Mouse (Mus musculus): ENCODE data around the gene Pmepa1. TPM values are rescaled to one million over a fixed set of nuclear protein-coding genes. Genes with fewer than 3 reads are reported as not detected.

The Pmepa1 gene
- total and polyA plus RNA-seq, 3 experiments: 0.05 TPM; not detected in 2

DNA sequence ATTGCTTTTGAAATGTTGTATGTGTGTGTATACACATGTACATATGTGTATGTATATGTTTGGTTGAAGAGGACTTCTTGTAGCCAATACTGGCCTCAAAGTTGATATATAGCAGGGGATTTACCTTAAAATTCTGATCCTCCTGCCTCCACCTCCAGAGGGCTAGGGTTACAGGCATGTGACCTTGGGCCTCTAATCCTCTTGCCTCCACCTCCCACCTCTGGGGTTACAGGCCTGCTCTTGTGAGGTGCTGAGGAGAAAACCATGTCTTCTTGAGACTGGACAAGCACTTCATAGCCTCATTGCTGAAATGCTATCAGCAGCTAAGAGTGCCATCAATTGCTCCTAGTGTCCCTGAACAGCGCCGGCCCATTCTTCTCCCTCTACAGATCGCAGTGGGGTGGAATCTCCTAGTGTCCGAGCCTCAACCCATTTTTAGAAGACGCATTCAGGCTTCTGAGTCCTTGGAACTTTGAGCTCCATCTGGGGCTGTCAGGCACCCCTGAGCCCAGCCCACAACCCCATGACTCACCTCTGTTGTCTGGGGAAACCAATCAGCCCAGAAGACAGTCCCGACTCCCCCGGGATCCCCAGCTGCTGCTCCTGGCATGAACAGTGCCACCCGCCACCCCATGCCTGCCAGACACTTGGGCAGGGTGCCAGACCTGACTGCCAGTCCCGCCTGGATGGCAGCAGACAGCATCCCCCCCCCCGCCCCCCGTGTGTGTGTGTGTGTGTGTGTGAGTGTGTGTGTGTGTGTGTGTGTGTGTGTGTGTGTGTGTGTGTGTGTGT is 30.6 kb upstream of the Pmepa1 start:
- Histone ChIP-seq H3K4me3 (ENCODE audit: low read depth, low read length) (no peak overlapping the region), H3K27me3 (ENCODE audit: insufficient read depth, low read length) (no peaks in the 10 kb centered on the region), H3K36me3 (replicated peaks) (no peaks in the 10 kb centered on the region), H3K9me3 (replicated peaks) (peaks cover 87% of the 10 kb centered on the region), H3K4me1 (ENCODE audit: insufficient read depth, low read depth, low read length) (no peaks in the 10 kb centered on the region)
- DNase-seq (ENCODE audit: low spot score) (no peak), ATAC-seq (ENCODE audit: extremely low read depth, insufficient number of reproducible peaks, low FRiP score, poor library complexity, severe bottlenecking) (no peak)
- TF ChIP-seq CTCF (IDR thresholded peaks at IDR 0.05; ENCODE audit: low read depth, low read length): no peak

DNA sequence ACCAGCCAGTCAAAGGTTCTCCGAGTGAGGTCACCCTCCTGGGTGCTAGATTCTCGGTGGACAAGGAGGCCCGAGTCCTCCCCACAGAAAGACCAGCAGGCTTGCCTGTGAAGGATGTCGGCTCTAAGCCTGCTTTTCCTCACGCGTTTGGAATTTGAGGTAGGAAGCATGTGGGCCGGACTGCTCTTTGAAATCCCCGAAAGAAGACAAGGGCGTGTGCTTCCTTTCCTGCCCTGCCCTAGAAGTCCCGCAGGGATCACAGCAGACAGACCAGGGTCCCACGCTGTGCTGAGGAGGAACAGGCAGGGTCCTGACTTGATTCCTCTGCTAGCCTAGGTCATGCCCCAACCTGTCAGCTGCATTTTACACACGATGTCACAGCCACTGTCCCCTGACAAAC is 28.7 kb upstream of the Pmepa1 start:
- Histone ChIP-seq H3K27me3 (ENCODE audit: insufficient read depth, low read length) (no peaks in the 10 kb centered on the region), H3K36me3 (replicated peaks) (no peaks in the 10 kb centered on the region), H3K9me3 (replicated peaks) (peaks cover 87% of the 10 kb centered on the region), H3K4me1 (ENCODE audit: insufficient read depth, low read depth, low read length) (no peaks in the 10 kb centered on the region), H3K4me3 (ENCODE audit: low read depth, low read length) (no peak overlapping the region)
- no peak for DNase-seq (ENCODE audit: low spot score)
- TF ChIP-seq POLR2AphosphoS5 (IDR thresholded peaks at IDR 0.05; ENCODE audit: insufficient replicate concordance, low read depth, low read length) (no peak), GATA1 (IDR thresholded peaks at IDR 0.05; ENCODE audit: borderline replicate concordance, low read length) (no peak), CTCF (IDR thresholded peaks at IDR 0.05; ENCODE audit: low read depth, low read length) (no peak), GATA2 (IDR thresholded peaks at IDR 0.05; ENCODE audit: borderline replicate concordance, low read depth, low read length) (no peak), TAL1 (conservative IDR thresholded peaks at IDR 0.05; ENCODE audit: low read depth, low read length) (no peak)
- no peak for ATAC-seq (ENCODE audit: extremely low read depth, insufficient number of reproducible peaks, low FRiP score, poor library complexity, severe bottlenecking)

DNA sequence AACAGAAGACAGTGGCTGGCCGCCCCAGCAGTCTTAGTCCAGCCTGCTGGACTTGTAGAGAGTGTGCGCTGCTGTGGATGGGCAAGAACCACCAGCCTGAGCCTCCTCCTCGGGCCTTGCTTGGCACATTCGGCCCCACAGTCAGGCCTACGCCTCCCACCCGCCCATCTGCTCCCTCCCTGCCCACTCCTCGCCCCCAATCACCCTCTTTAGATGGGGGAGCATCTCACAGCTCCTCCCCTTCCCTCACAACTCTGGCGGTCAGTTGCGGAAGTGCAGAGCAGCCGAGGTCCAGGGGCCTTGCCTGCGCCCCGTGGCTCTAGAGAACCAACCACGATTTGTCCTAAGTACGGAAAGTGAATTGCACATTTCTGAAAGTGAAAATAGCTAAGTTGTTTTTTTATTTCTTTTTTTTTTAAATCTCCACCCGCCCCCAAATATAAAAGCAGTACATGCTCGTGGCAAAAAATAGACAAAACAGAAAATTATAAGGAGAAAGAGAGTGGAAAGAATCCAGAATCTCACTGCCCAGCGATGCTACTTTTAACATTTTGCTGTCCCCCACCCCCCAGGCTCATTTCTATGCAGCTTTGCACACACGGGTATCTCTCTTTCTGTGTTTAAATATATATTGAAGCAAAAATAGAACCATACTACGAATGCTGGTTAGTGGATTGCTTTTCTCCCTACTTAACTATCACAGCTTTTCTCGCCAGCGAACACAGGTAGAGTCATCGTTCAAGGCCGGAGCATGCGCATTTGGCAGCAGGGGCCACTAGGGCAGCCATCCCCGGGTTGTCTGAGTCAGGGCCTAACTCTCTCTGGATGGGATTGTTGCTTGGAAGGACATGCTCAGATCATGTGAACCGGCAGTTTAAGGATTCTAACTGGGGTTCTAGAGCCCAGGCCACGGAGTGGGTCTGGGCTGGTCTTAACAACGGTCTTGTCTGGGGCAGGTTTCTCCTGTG is 24.6 kb upstream of the Pmepa1 start:
- no peaks in the 10 kb centered on the region for H3K27me3 ChIP-seq (ENCODE audit: insufficient read depth, low read length)
- TF ChIP-seq GATA1 (IDR thresholded peaks at IDR 0.05; ENCODE audit: borderline replicate concordance, low read length): no peak
- TF ChIP-seq GATA2 (IDR thresholded peaks at IDR 0.05; ENCODE audit: borderline replicate concordance, low read depth, low read length): no peak
- TF ChIP-seq TAL1 (conservative IDR thresholded peaks at IDR 0.05; ENCODE audit: low read depth, low read length): no peak
- no peak for TF ChIP-seq CTCF (IDR thresholded peaks at IDR 0.05; ENCODE audit: low read depth, low read length)
- TF ChIP-seq POLR2AphosphoS5 (IDR thresholded peaks at IDR 0.05; ENCODE audit: insufficient replicate concordance, low read depth, low read length): no peak
- no peak overlapping the region; the same call in 1 of the 2 replicates for H3K4me3 ChIP-seq (ENCODE audit: low read depth, low read length)
- H3K36me3 ChIP-seq (replicated peaks): no peaks in the 10 kb centered on the region
- ATAC-seq (ENCODE audit: extremely low read depth, insufficient number of reproducible peaks, low FRiP score, poor library complexity, severe bottlenecking) (no peak), DNase-seq (ENCODE audit: low spot score) (no peak)
- H3K9me3 ChIP-seq (replicated peaks): peaks cover 86% of the 10 kb centered on the region
- no peaks in the 10 kb centered on the region; the same call in 1 of the 2 replicates for H3K4me1 ChIP-seq (ENCODE audit: insufficient read depth, low read depth, low read length)

DNA sequence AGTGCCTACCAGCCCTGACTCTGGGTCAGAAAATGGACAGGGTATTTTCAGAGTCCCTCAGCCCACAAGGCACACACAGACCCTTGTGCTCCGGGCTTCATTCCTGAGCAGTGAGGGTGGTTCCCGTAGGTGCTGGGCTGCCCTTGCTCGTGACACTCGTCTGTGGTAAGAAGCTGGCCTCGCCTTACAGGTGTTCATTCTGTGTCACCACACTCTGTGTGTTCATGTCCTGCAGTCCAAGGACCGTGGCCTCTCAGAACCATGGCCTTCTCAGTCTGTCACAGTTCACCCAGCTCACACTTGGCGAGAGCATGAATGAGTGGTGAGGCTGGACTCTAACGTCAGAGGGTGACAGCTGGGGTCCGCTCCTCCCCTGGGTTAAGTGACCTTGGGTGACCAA is 20.1 kb upstream of the Pmepa1 start:
- DNase-seq (ENCODE audit: low spot score) (no peak), ATAC-seq (ENCODE audit: extremely low read depth, insufficient number of reproducible peaks, low FRiP score, poor library complexity, severe bottlenecking) (no peak)
- no peak for TF ChIP-seq CTCF (IDR thresholded peaks at IDR 0.05; ENCODE audit: low read depth, low read length)
- TF ChIP-seq GATA1 (IDR thresholded peaks at IDR 0.05; ENCODE audit: borderline replicate concordance, low read length): no peak
- no peak for TF ChIP-seq TAL1 (conservative IDR thresholded peaks at IDR 0.05; ENCODE audit: low read depth, low read length)
- TF ChIP-seq GATA2 (IDR thresholded peaks at IDR 0.05; ENCODE audit: borderline replicate concordance, low read depth, low read length): no peak
- TF ChIP-seq POLR2AphosphoS5 (IDR thresholded peaks at IDR 0.05; ENCODE audit: insufficient replicate concordance, low read depth, low read length): no peak
- Histone ChIP-seq H3K27me3 (ENCODE audit: insufficient read depth, low read length) (no peaks in the 10 kb centered on the region), H3K9me3 (replicated peaks) (peaks cover 84% of the 10 kb centered on the region), H3K4me1 (ENCODE audit: insufficient read depth, low read depth, low read length) (no peaks in the 10 kb centered on the region; the same call in 1 of the 2 replicates), H3K4me3 (ENCODE audit: low read depth, low read length) (no peak overlapping the region), H3K36me3 (replicated peaks) (no peaks in the 10 kb centered on the region)

DNA sequence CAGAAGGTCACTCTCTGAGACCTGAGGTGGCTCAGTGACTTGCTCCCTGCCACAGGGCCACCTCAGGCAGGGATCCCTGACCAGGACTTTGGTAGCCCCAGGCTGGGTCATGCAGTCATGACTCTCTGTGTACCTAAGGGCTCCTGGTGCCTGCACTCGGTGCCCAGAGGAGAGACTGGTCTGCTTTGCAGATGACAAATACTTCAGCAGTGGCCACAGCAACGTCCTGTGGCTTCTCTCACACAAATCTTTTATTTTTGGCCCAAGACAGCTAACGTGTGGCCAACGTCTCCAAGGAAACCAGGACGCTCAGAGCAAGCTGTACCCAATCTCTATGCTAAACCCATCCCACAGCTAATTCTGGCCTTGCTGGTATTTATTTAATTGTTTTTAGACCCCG is 16.7 kb upstream of the Pmepa1 start:
- peaks cover 86% of the 10 kb centered on the region for H3K9me3 ChIP-seq (replicated peaks)
- H3K27me3 ChIP-seq (ENCODE audit: insufficient read depth, low read length): no peaks in the 10 kb centered on the region
- H3K4me1 ChIP-seq (ENCODE audit: insufficient read depth, low read depth, low read length): no peaks in the 10 kb centered on the region; the same call in 1 of the 2 replicates
- H3K4me3 ChIP-seq (ENCODE audit: low read depth, low read length): no peak overlapping the region
- TF ChIP-seq TAL1 (conservative IDR thresholded peaks at IDR 0.05; ENCODE audit: low read depth, low read length) (no peak), CTCF (IDR thresholded peaks at IDR 0.05; ENCODE audit: low read depth, low read length) (no peak), GATA2 (IDR thresholded peaks at IDR 0.05; ENCODE audit: borderline replicate concordance, low read depth, low read length) (no peak), GATA1 (IDR thresholded peaks at IDR 0.05; ENCODE audit: borderline replicate concordance, low read length) (no peak), POLR2AphosphoS5 (IDR thresholded peaks at IDR 0.05; ENCODE audit: insufficient replicate concordance, low read depth, low read length) (no peak)
- H3K36me3 ChIP-seq (replicated peaks): no peaks in the 10 kb centered on the region
- ATAC-seq (ENCODE audit: extremely low read depth, insufficient number of reproducible peaks, low FRiP score, poor library complexity, severe bottlenecking) (no peak), DNase-seq (ENCODE audit: low spot score) (no peak)

DNA sequence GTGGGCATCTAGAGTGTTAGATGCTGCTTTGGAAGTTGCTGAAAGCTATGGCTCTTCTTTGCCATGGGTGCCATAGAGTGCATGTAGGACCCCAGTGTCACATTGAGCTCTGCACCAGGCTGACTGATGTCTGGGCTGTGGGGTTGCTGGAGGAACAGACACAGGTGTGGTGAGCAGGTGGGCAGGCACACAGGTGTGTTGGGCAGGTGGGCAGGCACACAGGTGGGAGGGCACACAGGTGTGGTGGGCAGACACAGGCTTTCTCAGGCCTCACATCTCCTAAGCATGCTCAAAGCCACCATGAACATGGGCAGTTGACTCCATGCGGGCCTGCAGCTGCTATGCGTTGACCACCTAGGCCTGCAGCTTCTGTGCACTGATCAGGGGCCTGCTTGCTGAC is 16.2 kb upstream of the Pmepa1 start:
- TF ChIP-seq TAL1 (conservative IDR thresholded peaks at IDR 0.05; ENCODE audit: low read depth, low read length) (no peak), POLR2AphosphoS5 (IDR thresholded peaks at IDR 0.05; ENCODE audit: insufficient replicate concordance, low read depth, low read length) (no peak), CTCF (IDR thresholded peaks at IDR 0.05; ENCODE audit: low read depth, low read length) (no peak)
- H3K9me3 ChIP-seq (replicated peaks): peaks cover 87% of the 10 kb centered on the region
- H3K36me3 ChIP-seq (replicated peaks): no peaks in the 10 kb centered on the region
- no peaks in the 10 kb centered on the region; the same call in 1 of the 2 replicates for H3K4me1 ChIP-seq (ENCODE audit: insufficient read depth, low read depth, low read length)
- no peak for DNase-seq (ENCODE audit: low spot score)
- no peak for ATAC-seq (ENCODE audit: extremely low read depth, insufficient number of reproducible peaks, low FRiP score, poor library complexity, severe bottlenecking)
- no peaks in the 10 kb centered on the region for H3K27me3 ChIP-seq (ENCODE audit: insufficient read depth, low read length)
- no peak overlapping the region; the same call in 1 of the 2 replicates for H3K4me3 ChIP-seq (ENCODE audit: low read depth, low read length)
